Mouse (Mus musculus): ENCODE measurements around the gene Kat8. TPM values are rescaled to one million over a fixed set of nuclear protein-coding genes. Genes with fewer than 3 reads are reported as not detected.

Gene Kat8
- polyA plus RNA-seq, 1 experiment from 2014 or later = 46.9 TPM

DNA sequence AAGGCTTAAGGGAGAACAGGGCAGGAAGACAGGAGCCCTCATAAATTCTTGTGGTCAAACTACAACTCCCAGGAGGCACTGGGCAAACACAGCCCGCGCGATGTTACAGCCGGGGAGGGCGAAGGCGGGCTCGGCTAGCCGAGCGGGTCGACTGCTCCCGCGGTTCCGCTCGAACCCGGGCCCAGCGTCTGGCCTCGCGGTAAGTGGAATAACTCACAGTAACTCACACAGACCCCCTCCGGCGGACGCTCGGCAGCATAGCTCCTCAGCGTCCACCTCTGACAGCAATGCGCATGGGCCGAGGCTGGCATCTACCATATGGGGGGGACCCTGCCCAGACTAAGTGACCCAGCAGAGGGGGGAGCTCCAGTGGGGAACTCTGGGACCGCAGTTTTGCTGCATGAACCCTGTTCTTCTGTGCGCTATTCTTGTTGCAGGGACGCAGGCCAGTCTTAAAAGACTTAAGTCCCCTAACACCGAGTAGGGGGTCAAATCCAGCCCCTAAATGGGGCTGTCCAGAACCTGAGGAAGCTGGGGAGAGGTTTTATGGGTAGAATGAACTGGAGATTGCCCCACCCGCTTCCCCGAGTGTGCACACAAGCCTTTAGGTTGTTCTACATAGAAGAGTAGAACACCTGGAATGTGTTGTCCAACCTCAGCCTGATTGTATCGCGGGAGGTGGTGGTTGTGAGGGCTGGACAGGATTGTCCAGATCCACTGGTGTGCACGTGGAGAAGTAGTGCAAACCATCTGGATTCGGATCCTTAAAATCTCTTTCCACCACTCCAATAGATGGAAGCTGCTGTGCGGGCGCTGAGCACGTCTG is 8.1 kb upstream of the Kat8 start, which contains the start of gene Bckdk:
Bckdk (plus strand) TSS at position 112 of the 826 bp plus-strand sequence.
- 6% methylated on average over 38 of the region's 38 CpGs for WGBS
- H3K36me3 ChIP-seq (ENCODE audit: control insufficient read depth, insufficient read depth, low read length) = peaks cover 13% of the 10 kb centered on the region
- H3K27ac ChIP-seq (ENCODE audit: low read length) = peak within 1 kb of the TSS; percentile 91
- H3K4me3 ChIP-seq (ENCODE audit: low read depth, low read length) = peak within 1 kb of the TSS; percentile 62
- H3K27me3 ChIP-seq (ENCODE audit: control insufficient read depth, insufficient read depth, low read depth, low read length) = no peaks in the 10 kb centered on the region
- ATAC-seq = peak; percentile 94
- H3K4me2 ChIP-seq (ENCODE audit: low read length) = peak within 1 kb of the TSS; percentile 80
- no peaks in the 10 kb centered on the region for H3K9me3 ChIP-seq (replicated peaks; ENCODE audit: control insufficient read depth, low read length, poor library complexity, severe bottlenecking)
- H3K4me1 ChIP-seq (ENCODE audit: control insufficient read depth, insufficient read depth, low read length) = peaks cover 7% of the 10 kb centered on the region
- peak within 1 kb of the TSS; percentile 72 for H3K9ac ChIP-seq (ENCODE audit: low read depth, low read length)

DNA sequence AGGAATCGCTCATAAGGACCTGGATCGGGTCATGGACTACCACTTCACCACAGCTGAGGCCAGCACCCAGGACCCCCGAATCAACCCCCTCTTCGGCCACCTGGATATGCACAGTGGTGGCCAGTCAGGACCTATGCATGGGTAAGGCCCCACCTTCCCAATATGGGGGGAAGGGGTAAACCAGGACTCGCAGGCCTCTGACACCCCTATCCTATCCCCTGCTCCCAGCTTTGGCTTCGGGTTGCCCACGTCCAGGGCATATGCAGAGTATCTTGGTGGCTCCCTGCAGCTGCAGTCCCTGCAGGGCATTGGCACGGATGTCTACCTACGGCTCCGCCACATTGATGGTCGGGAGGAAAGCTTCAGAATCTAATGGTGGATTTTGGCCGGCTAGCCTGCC is 4.4 kb upstream of the Kat8 start:
- H3K4me2 ChIP-seq (ENCODE audit: low read length) = no peak overlapping the region
- H3K4me3 ChIP-seq (ENCODE audit: low read depth, low read length) = no peak overlapping the region
- no peak overlapping the region for H3K27ac ChIP-seq (ENCODE audit: low read length)
- H3K36me3 ChIP-seq (ENCODE audit: control insufficient read depth, insufficient read depth, low read length) = peaks cover 13% of the 10 kb centered on the region
- peaks cover 11% of the 10 kb centered on the region for H3K4me1 ChIP-seq (ENCODE audit: control insufficient read depth, insufficient read depth, low read length)
- no peaks in the 10 kb centered on the region for H3K27me3 ChIP-seq (ENCODE audit: control insufficient read depth, insufficient read depth, low read depth, low read length)
- no peak overlapping the region for H3K9ac ChIP-seq (ENCODE audit: low read depth, low read length)
- no peak for ATAC-seq
- 93% methylated on average over 12 of the region's 12 CpGs for WGBS
- no peaks in the 10 kb centered on the region for H3K9me3 ChIP-seq (replicated peaks; ENCODE audit: control insufficient read depth, low read length, poor library complexity, severe bottlenecking)

DNA sequence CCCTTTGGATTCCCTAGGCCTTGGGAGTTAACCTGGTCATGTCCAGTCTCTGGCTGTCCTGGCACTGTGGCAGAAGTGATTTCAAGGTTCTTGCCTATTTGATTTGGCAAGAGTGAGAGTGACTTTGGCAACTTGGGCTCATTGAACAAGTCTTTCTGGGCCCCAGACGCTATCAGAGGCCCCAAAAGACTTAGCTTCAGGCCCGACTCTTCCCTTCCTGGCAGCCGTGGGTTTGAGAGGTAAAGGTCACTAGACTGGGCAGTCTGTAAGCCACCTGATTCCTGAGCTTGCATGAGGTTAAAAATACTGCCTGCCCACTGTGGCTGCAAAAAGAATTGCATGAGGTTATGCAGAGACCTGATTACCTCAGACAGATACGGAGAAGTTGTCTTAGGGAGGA is 3.7 kb upstream of the Kat8 start:
- Histone ChIP-seq H3K36me3 (ENCODE audit: control insufficient read depth, insufficient read depth, low read length) (peaks cover 13% of the 10 kb centered on the region), H3K27me3 (ENCODE audit: control insufficient read depth, insufficient read depth, low read depth, low read length) (no peaks in the 10 kb centered on the region), H3K9ac (ENCODE audit: low read depth, low read length) (no peak overlapping the region), H3K27ac (ENCODE audit: low read length) (no peak overlapping the region), H3K4me2 (ENCODE audit: low read length) (no peak overlapping the region), H3K9me3 (replicated peaks; ENCODE audit: control insufficient read depth, low read length, poor library complexity, severe bottlenecking) (no peaks in the 10 kb centered on the region), H3K4me3 (ENCODE audit: low read depth, low read length) (no peak overlapping the region), H3K4me1 (ENCODE audit: control insufficient read depth, insufficient read depth, low read length) (peaks cover 17% of the 10 kb centered on the region)
- WGBS = 92% methylated on average over 4 of the region's 4 CpGs
- no peak for ATAC-seq

DNA sequence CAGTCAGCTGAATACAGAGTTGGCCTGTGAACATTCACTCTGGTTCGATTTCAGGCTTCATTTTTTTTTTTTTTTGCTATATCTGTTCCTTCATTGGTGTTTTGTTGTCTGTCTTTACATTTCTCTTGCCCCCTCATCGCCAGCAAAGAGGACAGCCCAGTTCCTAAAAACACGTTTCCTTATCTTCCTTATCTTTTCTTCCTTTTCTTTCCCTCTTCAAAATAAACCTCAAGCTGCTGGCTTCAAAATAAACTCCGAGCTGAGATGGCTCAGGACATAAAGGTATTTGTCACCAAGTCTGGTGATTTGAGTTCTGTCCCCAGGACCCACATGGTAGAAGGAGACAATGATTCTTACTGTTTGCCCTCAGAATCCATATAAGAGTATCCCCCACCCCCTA is 622 bp downstream of the Kat8 start:
- peak overlapping the region; percentile 84 for H3K9ac ChIP-seq (ENCODE audit: low read depth, low read length)
- H3K9me3 ChIP-seq (replicated peaks; ENCODE audit: control insufficient read depth, low read length, poor library complexity, severe bottlenecking) = no peaks in the 10 kb centered on the region
- H3K27ac ChIP-seq (ENCODE audit: low read length) = no peak overlapping the region; the same call in 1 of the 2 replicates
- no peak for ATAC-seq
- H3K4me3 ChIP-seq (ENCODE audit: low read depth, low read length) = peak overlapping the region; percentile 97
- WGBS = 32% methylated on average over 4 of the region's 4 CpGs
- peak overlapping the region; percentile 74 for H3K4me2 ChIP-seq (ENCODE audit: low read length)
- H3K4me1 ChIP-seq (ENCODE audit: control insufficient read depth, insufficient read depth, low read length) = peaks cover 10% of the 10 kb centered on the region
- H3K27me3 ChIP-seq (ENCODE audit: control insufficient read depth, insufficient read depth, low read depth, low read length) = no peaks in the 10 kb centered on the region
- H3K36me3 ChIP-seq (ENCODE audit: control insufficient read depth, insufficient read depth, low read length) = peaks cover 15% of the 10 kb centered on the region

DNA sequence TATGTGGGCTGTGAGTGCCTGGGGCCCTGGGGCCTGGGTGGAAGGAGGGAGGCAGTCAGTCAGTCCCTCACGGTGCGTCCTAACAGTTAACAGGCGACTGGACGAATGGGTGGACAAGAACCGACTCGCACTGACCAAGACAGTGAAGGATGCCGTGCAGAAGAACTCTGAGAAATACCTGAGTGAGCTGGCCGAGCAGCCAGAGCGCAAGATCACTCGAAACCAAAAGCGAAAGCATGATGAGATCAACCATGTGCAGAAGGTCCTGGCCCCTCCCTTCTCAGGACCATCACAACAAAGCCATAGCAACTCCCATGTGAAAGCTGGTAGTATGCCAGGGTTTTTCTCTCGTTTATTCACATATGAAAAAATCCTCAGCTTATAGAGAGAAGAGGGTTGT is 3.0 kb downstream of the Kat8 start:
- Histone ChIP-seq H3K4me3 (ENCODE audit: low read depth, low read length) (no peak overlapping the region), H3K27ac (ENCODE audit: low read length) (no peak overlapping the region), H3K36me3 (ENCODE audit: control insufficient read depth, insufficient read depth, low read length) (peaks cover 11% of the 10 kb centered on the region), H3K4me2 (ENCODE audit: low read length) (no peak overlapping the region), H3K9ac (ENCODE audit: low read depth, low read length) (no peak overlapping the region), H3K4me1 (ENCODE audit: control insufficient read depth, insufficient read depth, low read length) (peaks cover 10% of the 10 kb centered on the region), H3K9me3 (replicated peaks; ENCODE audit: control insufficient read depth, low read length, poor library complexity, severe bottlenecking) (no peaks in the 10 kb centered on the region), H3K27me3 (ENCODE audit: control insufficient read depth, insufficient read depth, low read depth, low read length) (no peaks in the 10 kb centered on the region)
- no peak for ATAC-seq
- 95% methylated on average over 12 of the region's 12 CpGs for WGBS

DNA sequence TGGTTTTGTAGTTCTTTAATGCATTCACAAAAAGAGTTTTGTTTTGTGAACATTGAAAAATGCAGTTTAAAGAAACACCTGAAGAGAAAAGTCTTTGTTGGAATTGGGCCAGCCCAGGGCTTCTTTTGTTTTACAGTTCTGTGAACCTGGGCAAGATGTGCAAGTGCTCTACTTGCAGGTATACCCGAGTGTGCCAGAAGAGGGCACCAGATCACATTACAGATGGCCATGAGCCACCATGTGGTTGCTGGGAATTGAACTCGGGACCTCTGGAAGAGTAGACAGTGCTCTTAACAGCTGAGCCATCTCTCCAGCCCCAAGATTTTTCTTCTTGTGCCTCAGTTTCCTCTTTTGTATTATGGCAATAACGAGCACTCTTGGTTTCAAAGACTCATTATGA is 5.9 kb downstream of the Kat8 start:
- Histone ChIP-seq H3K4me2 (ENCODE audit: low read length) (no peak overlapping the region), H3K27me3 (ENCODE audit: control insufficient read depth, insufficient read depth, low read depth, low read length) (no peaks in the 10 kb centered on the region), H3K4me1 (ENCODE audit: control insufficient read depth, insufficient read depth, low read length) (peaks cover 3% of the 10 kb centered on the region), H3K9me3 (replicated peaks; ENCODE audit: control insufficient read depth, low read length, poor library complexity, severe bottlenecking) (no peaks in the 10 kb centered on the region), H3K4me3 (ENCODE audit: low read depth, low read length) (no peak overlapping the region), H3K27ac (ENCODE audit: low read length) (no peak overlapping the region), H3K36me3 (ENCODE audit: control insufficient read depth, insufficient read depth, low read length) (peaks cover 11% of the 10 kb centered on the region), H3K9ac (ENCODE audit: low read depth, low read length) (no peak overlapping the region)
- no peak for ATAC-seq
- WGBS = 64% methylated on average over 3 of the region's 3 CpGs

DNA sequence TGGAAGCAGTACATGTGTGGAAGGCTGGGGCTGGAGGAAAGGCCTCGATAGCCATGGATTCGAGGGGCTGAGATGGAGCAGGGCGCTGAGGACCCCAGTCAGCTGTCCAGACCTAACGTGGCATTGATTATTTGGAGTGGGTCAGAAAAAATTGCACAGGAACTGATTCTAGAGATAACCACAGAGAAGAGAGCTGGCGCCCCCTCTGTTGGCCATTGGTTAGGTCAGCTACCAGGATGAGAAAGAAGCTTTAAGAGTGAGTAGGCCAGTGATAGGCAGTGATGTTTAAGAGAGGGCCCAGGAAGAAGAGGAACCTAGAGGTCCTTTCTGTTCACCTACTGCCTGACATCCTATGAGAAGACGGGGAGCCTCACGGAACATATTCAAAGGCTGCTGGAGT is 7.0 kb downstream of the Kat8 start:
- H3K27me3 ChIP-seq (ENCODE audit: control insufficient read depth, insufficient read depth, low read depth, low read length) = no peaks in the 10 kb centered on the region
- H3K9ac ChIP-seq (ENCODE audit: low read depth, low read length) = no peak overlapping the region
- no peaks in the 10 kb centered on the region for H3K9me3 ChIP-seq (replicated peaks; ENCODE audit: control insufficient read depth, low read length, poor library complexity, severe bottlenecking)
- no peak overlapping the region for H3K4me2 ChIP-seq (ENCODE audit: low read length)
- H3K27ac ChIP-seq (ENCODE audit: low read length) = no peak overlapping the region
- H3K36me3 ChIP-seq (ENCODE audit: control insufficient read depth, insufficient read depth, low read length) = peaks cover 11% of the 10 kb centered on the region
- no peak for ATAC-seq
- no peak overlapping the region for H3K4me3 ChIP-seq (ENCODE audit: low read depth, low read length)
- WGBS = 75% methylated on average over 7 of the region's 7 CpGs
- no peaks in the 10 kb centered on the region for H3K4me1 ChIP-seq (ENCODE audit: control insufficient read depth, insufficient read depth, low read length)

DNA sequence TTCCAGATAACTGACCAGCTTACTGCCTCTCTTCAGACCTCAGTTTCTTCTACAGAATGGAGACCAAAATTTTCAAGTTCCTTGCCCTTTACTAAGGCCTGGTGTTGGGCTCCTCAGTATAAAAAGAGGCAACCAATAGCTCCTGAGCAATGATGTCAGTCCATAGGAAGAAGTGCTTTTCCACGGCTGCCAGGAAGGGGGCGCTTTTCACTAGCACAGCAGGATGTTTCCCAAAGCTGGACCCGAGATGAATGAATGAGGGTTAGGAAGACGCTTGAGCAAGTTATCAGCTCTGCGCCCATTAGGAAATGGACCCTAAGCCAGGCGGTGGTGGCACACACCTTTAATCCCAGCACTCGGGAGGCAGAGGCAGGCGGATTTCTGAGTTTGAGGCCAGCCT is 9.2 kb downstream of the Kat8 start:
- Histone ChIP-seq H3K9me3 (replicated peaks; ENCODE audit: control insufficient read depth, low read length, poor library complexity, severe bottlenecking) (no peaks in the 10 kb centered on the region), H3K4me3 (ENCODE audit: low read depth, low read length) (no peak overlapping the region), H3K36me3 (ENCODE audit: control insufficient read depth, insufficient read depth, low read length) (peaks cover 9% of the 10 kb centered on the region), H3K9ac (ENCODE audit: low read depth, low read length) (no peak overlapping the region), H3K4me2 (ENCODE audit: low read length) (no peak overlapping the region), H3K27me3 (ENCODE audit: control insufficient read depth, insufficient read depth, low read depth, low read length) (no peaks in the 10 kb centered on the region), H3K27ac (ENCODE audit: low read length) (no peak overlapping the region), H3K4me1 (ENCODE audit: control insufficient read depth, insufficient read depth, low read length) (no peaks in the 10 kb centered on the region)
- no peak for ATAC-seq
- WGBS = 61% methylated on average over 8 of the region's 8 CpGs

DNA sequence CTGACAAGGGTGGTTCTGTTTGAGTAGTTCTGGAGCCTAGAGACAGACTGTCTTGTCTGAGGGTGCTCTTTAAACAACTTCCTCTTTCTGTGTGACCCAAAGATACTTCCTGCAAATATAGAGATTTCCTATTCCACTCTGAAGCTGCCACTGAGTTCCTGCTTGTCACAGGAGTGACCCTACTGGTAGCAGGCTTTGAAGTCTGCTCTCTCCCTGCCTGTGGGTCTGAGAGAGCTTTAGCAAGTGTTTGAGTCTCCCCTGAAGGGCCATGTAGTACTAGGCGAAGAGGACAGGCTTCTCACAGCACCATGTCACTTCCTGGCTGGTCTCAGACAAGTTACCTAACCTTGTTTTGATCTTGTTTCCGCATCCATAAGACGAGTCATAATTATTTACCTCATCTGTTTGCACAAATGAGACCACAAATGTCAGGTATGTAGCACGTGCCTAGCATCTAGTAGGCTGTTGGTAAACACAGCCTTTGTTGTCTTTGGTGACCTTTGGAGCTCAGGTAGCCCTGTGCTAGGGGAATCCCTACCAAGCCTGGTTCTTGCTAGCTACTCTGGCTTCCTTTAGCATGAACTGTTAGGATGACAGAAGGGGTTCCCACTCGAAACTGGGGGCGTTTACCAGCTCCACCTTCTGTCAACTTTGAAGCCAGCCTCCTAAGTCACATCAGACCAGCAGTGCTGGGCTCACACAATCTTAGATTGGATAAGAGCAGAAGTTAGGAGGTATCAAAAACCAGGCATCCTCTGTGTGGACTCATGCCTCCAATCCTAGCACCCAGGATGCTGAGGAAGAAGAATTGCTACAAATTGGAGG is 10.3 kb downstream of the Kat8 start:
- no peaks in the 10 kb centered on the region for H3K9me3 ChIP-seq (replicated peaks; ENCODE audit: control insufficient read depth, low read length, poor library complexity, severe bottlenecking)
- no peaks in the 10 kb centered on the region for H3K4me1 ChIP-seq (ENCODE audit: control insufficient read depth, insufficient read depth, low read length)
- H3K27me3 ChIP-seq (ENCODE audit: control insufficient read depth, insufficient read depth, low read depth, low read length) = 0 out of 2 replicates have a peak, but pooled peaks cover under 1% of the 10 kb centered on the region
- no peak overlapping the region for H3K4me2 ChIP-seq (ENCODE audit: low read length)
- ATAC-seq = no peak
- H3K27ac ChIP-seq (ENCODE audit: low read length) = no peak overlapping the region
- H3K4me3 ChIP-seq (ENCODE audit: low read depth, low read length) = no peak overlapping the region
- H3K9ac ChIP-seq (ENCODE audit: low read depth, low read length) = no peak overlapping the region
- H3K36me3 ChIP-seq (ENCODE audit: control insufficient read depth, insufficient read depth, low read length) = peaks cover 6% of the 10 kb centered on the region
- 89% methylated on average over 6 of the region's 6 CpGs for WGBS
